Mouse (Mus musculus) urinary bladder, postnatal 14 days (tissue): ENCODE data around the gene Ddx4.

ENCODE experiments used
- DNase-seq: peaks from one replicate; pipeline ENCODE4 v3.0.0; 2021; ENCODE audit warnings: low spot score

The Ddx4 gene

DNA sequence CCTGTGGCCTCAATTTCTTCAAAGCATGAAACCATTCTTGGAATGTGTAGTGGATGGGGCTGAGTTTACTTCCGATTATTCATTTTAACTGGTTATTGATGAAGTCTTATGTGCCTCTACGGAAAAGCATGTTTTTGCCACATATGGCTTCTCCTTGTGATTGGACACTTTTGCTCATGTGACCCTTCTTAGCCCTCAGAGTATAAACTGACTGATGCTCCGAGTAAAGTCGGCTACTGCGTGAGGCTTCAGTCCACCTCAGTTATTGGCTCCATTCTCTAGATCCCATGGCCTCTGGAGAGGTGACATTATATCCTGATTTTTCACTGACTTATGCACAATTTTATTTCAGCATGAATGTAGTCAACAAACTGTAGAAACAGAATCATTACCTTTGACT is 99.0 kb downstream of the Ddx4 start:
- no peak for DNase-seq

DNA sequence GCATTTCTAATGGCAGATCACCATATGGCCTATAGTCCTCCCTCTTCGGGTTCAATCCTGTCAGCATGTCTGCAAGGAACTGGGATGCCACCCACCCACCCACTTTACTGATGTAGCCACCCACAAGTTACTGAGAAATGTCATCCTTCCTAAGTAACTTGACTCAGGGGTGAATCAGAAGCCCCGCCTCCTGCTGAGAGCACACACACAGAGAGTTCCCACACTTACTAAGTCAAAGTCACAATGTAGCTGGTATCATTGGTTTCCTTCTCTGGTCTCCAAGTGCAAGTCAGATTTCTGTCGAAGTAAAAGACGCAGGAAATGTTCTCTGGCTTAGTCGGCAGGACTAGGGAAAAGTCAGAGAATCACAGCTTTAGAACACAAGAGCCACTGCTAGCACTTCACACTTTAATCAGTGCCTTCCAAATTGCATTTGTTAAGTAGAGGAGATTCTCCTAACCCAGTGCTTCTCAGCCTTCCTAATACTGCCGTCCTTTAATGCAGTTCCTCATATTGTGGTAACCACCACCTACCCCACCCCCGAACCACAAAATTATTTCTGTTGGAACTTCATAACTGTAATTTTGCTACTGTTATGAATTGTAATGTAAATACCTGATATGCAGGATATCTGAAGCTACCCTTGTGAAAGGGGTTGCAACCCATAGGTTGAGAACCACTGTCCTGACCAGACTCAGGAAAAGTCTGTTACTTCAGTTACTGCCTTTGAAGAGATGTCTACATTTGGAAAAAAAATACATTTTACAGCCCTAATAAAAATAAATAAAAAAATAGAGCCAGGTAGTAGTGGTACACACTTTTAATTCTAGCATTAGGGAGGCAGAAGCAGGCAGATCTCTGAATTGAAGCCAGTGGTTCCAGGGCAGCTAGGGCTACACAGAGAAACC is 100.4 kb downstream of the Ddx4 start:
- DNase-seq = no peak
